Mouse (Mus musculus): ENCODE results near the gene Slc43a3.

GRCm38 (mm10) chr2:85004341-85004740, 68.0 kb downstream of the Slc43a3 start:
- TF ChIP-seq POLR2A (IDR thresholded peaks at IDR 0.05; ENCODE audit: low read depth, low read length) (no peak), CTCF (IDR thresholded peaks at IDR 0.05; ENCODE audit: extremely low read depth, insufficient read depth, insufficient read length, insufficient replicate concordance) (no peak)

Data from spleen, adult 2 months (tissue).